Mouse (Mus musculus) spleen, postnatal 36 days (tissue): Measurements from ENCODE around the gene Rgs17.

Experiments
- DNase-seq, 2 experiments: peaks; one replicate each; pipeline ENCODE4 v3.0.0; 2022; ENCODE audit warnings: low spot score in 2 of 2, mixed read lengths in 1 of 2

The Rgs17 gene

DNA sequence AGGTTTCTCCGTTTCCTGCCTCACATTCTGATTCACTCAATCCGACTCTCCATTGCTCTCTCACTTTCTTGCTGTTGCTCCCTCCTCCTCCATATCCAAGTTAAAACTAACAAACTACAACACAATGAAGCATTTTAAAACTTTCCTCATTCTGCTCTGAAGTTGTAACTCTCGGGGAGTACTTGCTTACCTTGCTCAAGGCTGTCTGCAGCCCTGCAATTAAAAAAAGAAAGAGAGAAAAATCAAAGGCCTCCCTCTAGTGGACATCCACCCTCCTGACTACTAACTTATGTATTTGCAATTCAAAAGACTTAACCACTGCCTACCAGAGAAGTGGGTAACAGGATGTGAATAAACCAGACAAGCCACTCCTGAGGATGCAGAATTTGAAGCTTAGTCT is 97.4 kb downstream of the Rgs17 start:
- peak; percentile 75 to 83 for DNase-seq

DNA sequence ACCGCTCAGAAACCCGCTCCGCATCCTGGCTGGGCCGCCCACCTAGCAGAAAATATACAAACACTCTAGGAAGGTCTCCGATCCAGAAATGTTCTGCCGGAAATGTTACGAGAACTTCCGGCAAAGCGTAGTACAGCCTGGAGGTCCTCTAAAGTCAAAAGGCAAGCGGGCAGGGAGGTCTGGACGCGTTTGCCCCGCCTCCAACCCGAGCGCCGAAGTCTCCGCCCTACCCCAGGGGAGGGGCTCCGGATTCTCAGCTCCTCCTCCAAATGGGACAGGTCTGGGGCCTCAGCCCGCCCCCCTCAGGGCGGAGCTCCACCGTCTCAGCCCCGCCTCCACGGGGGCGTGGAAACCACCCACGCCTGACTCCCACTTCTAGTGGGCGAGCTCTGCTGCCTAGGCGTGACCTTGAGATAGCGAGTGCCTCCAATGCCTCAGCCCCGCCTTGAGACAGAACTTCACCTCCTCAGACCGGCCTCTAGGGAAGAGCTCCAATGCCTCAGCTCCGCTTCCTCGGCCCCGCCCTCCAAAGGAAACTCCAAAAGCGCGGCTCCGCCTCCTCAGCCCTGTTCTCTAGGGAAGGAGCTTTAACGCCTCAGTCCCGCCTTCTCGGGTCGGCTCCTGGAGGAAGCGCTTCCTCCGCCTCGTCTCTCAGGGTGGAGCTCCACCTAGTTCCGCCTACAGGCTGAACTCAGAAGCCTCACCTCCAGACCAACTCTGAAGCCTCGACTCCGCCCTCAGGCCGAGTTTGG is 98.3 kb downstream of the Rgs17 start, which contains the start of gene Mtrf1l:
Mtrf1l (minus strand) TSS at position 171 of the 752 bp plus-strand sequence.
- DNase-seq, result peak; percentile 98

DNA sequence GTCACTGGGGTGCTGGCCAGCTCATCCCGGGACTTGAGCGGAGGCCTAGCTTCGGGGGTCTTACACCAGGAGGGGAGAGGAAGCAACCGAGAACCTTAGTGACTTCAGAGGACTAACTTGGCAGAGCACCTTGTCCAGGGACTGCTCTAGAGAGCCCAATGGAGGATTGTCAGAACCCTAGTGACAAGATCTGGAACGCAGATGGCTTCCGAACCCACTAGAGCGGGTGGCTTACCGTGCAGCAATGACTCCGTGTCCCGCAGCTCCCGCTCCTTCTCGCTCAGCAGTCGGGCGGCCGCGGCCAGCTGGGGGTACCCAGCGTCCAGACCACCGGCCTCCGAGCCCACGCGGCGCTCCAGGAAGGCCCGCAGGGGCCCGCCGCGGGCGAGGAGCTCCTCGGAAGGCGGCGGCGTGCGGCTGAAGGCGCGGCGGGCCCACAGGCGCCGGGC is 98.9 kb downstream of the Rgs17 start:
- no peak for DNase-seq

DNA sequence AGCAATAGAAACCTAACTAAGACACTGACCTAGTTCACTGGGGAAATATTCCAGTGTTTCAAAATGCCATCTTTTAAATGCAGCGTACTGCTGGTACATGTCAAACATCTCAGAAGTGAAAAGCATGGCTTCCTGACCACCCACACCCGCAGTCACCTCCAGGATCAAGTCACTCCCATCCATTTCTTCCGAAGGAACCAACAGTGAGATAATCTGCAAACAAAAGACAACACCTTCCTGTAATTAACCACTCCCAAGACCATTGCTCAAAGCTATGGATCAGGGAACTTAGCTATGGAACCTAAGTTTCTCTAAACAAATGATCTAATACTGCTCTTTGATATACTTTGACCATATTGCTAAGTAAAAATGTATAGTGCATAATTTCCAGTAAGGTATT is 103.4 kb downstream of the Rgs17 start:
- no peak for DNase-seq

DNA sequence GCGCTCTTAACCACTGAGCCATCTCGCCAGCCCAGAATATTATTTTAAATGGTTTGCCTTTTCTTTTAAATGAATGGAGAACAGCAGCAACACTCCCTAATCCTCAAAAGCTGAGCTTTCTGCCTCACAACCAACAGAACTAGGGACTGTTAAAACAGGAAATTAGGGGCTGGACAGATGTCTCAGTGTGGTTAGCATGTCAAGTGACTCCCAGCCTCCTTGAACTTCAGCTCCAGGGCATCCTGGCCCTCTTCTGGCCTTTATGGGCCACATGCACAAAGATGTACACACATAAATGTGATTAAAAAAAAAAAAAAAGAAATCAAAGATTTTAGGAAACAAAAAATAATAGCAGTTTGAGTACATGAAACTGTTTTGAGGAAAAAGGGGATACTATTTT is 106.2 kb downstream of the Rgs17 start:
- no peak for DNase-seq

DNA sequence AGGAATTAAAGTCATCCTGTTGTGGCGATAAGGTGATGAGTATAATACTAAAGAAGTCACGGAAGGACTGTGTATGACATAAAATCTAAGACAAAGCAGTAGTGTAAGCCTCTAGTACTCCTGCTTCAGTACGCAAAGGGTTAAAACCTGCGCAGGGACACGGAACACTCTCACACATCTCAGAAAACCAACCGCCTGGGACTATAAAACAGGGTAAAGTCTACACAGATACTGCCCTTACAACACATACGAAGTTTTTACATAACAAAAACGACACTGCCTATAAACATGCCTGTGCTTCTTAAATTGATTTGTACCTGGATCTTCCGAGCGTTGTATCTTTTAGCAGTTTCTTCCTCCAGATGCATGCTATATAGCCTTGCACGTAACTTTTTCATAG is 108.5 kb downstream of the Rgs17 start:
- no peak for DNase-seq

DNA sequence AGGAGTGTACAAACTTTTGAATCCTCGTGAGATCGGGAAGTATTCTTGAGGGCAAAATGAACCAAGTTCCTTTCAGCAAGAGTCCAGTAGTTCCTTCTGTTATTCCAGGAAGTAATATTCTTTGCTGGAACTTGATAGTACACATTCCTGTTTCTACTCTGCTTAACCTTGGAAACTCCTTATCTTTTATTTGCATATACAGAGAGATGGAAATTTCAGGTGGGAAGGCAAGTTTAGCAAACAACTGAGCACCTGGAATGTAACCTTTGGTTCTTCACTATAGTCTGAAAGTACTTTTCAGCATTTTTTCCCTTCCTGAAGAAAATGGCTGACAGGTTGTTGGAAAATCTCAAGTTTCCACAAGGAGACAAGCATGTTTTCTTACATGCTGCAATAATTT is 114.5 kb downstream of the Rgs17 start:
- DNase-seq, result no peak

DNA sequence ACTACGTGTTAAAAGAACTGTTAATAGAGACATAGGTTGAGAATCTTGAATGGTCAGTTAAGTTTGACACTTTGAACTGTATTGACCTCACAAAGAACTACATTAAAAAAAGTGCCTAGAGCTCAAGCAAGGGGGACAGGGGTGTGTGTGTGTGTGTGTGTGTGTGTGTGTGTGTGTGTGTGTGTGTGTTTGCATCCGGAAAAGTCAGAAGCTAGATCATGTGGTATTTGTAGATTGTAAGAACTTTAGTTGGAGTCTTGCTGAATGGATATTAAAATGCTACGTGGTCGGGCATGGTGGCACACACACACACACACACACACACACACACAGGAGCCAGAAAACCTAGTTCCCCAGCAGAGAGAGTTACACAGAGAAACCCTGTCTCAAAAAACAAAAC is 115.2 kb downstream of the Rgs17 start:
- DNase-seq, result no peak

DNA sequence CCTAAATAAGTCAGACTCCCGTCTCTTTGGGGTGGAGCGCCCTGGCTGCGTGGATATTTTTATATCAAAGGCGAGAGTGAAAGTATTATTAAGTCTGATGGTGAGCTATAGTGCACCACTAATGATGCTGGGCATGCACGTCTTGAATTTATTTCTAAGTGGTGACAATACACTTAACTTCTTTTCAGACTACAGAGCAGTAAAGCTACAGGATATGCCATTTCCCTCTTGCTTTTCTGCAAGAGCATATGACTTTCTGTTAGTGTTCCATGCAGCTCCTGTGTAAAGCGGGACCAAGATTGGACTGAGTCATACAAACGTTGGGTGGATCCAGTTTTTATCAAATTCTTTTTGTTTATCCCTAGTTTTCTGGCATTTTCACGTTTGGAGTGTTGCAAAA is 115.8 kb downstream of the Rgs17 start:
- DNase-seq, result peak in 1 of 2 experiments; percentile 26

DNA sequence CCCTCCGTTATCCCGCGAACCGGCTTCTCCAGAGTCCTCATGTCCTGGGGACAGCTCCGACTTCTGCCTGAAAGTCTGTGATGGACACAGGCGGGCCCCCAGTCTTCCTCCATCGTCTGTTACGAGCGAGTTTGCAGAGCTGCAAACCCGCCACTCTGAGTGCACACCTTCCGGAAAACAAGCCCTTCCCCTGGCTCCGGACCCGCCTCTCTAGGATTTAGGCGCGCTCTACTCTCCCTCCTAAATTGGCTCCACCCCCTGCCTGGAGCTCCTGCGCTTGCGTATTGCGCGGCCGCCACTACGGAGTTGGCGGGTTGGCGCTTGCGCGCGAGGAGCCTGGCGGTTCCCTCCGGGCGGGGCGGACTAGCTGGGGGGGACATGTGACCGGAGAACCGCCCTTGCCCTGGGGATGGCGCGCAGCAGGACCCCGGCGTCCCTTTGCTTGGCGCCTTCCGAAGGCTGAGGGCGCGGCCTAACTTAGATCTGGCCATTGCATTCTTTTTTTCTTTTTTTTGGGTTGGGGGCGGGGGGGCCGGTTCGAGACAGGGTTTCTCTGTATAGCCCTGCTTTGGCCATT is 116.4 kb downstream of the Rgs17 start:
- DNase-seq, result peak; percentile 96 to 97

DNA sequence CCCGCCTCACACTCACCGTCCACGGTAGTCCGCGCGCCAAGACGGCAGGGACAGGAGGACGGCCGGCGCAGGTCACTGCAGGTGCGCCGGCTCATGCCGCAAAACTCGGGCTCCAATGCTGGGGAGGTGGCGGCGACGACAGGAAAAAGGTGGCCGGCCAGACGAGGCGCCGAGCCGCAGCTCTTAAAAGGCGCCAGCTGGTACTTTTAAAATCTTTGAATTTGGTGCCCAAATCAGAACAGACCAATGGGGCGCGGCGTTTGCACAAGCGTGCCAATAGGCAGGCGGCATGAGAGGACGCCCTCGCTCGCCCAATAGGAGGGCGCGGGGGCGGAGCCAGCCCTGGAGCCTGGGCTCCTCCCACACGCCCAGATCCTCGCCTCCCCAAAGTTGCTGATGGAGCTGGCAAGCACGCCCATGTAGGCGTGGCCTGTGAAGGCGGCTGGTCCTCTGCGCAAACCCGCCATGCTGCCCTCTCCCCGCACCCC is 116.9 kb downstream of the Rgs17 start, which contains the start of gene Fbxo5:
Fbxo5 (minus strand) TSS at position 358 of the 488 bp plus-strand sequence.
- peak; percentile 99 for DNase-seq

DNA sequence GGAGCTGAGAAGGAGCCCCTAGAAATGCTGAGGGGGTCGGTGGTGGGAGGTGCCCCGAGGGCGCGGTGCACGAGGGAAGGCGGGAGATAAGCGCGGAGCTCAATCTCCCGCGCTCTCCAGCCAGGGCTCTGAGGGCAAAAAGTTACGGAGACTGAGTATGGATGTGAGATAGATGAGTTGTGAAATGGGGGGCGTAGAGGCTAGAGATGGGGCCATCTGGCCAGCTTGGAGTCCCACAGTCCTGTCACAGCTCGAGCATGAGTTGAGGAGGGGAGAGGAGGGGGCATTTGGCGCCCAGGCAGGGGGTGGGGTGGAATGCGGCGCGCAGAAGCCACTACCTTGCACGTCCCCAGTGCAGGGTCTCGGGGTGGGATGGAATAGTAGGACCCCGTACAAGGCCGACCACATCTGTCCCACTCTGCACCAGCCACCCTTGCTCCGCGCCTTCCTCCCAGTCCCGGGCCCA is 117.5 kb downstream of the Rgs17 start:
- DNase-seq, result peak; percentile 3 to 40

DNA sequence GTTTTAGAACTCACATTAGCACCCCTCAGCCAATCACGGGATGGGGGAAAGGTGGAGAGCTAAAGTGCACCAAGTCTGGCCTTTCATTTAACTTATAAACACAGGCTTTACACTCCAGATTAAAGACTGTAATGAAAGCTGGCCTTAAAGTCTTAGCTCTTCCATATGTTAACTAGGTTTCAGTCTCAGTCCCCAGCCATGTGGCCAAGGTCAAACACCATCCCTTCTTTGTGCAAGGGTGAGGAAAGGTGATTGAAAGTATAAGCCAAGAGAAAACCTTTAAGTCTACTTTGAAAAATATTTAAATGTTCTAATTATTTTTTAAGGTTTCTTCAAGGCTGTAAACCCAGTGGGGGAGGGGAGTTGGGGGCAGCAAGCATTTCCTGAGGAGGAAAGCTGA is 118.5 kb downstream of the Rgs17 start:
- DNase-seq, result no peak

DNA sequence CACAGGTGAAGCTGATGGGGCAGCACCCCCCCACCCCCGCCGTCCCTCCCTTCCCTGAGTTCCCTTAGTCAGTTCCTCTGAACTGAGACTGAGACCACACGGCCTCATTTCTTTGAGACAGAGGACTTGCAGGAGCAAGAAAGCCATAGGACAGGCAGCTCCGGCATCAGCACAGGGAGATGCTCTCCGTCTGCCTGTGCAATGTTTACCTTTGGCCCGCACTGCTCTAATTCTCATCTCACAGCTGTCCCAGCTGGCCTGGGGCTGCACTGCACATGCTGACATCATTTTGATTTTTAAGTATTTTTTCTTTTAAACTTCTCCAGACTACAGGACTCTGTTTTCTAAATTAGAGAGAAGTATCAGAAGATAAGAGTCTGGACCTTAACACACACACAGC is 119.3 kb downstream of the Rgs17 start:
- DNase-seq, result no peak

DNA sequence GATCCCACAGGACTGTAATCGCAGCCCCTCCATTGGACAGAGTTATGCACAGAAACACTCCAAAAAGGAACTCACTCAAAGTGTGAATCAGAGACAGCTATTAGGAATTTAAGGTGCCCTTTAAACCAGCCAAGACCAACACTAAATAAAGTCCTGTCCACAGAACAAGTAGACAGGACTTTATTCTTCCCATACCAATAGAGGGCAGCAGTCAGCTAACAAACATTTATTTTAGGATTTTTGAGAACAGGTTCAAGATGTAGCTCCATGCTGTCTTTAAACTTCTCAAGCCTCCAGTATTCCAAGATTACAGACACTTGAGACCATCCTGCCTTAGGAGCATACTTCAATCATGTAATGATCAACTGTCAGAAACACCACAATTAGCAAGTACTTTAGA is 121.7 kb downstream of the Rgs17 start:
- peak in 1 of 2 experiments; percentile 30 for DNase-seq

DNA sequence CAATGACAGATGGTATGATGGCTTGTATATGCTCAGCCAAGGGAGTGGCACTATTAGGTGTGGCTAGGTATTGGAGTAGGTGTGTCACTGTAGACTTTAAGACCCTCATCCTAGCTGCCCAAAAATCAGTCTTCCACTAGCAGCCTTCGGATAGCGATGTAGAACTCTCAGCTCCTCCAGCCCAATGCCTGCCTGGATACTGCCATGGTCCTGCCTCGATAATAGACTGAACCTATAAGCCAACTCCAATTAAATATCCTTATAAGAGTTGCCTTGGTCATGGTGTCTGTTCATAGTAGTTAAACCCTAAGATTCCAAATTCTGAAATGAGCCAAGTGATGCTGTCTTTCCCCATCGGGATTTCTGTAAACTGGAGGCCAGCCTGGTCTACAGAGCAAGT is 124.1 kb downstream of the Rgs17 start:
- no peak for DNase-seq

DNA sequence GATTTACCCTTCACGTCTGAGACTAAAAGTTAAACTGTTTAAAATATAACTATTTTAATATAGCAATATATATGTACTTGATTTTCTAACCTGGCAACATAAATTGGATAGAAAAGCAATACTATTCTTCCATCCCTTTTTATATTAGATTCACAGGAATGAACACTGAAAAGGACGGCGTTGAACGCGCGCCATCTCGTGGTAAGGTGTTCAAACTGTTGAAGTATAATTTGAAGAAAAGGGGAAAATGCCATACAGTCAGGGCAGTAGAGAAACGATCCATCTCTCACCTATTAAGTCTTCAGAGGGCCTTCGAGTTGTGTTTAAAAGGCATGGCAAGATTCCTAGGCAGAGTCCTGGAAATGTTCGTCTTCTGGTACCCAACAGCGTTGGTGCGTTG is 131.5 kb downstream of the Rgs17 start:
- no peak for DNase-seq

DNA sequence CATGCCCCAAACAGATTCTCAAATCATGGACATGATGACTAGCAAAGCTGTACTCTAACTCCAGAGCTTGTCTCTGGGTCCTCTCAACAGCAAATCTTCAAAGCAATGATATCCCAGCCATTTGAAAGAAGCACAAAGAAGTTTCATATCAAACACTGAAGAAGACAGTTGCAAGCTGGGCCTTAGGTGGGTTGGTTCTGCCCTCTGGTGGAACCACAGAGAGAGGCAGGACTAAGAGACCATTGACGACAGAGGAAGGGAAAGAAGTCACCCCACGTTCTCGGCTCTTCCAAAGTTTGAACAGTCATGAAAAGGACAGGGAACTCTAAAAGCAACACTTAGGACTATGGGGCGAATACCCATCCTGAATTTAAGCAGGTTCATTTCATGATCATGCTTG is 135.3 kb downstream of the Rgs17 start:
- DNase-seq, result no peak
